Mouse (Mus musculus): ENCODE data around the gene Sarm1.

Sarm1 gene

GRCm38 (mm10) chr11:78499004-78499403, 1.4 kb upstream of the Sarm1 start, which contains the start of gene Vtn:
Gene Vtn, plus strand, starts transcription at chr11:78499091.
- H3K27me3 ChIP-seq (ENCODE audit: control insufficient read depth, insufficient read depth, low read length, poor library complexity, severe bottlenecking), result no peaks in the 10 kb centered on the region
- H3K36me3 ChIP-seq (ENCODE audit: control insufficient read depth, insufficient read depth, low read length, poor library complexity, severe bottlenecking), result no peaks in the 10 kb centered on the region
- DNase-seq (ENCODE audit: low read depth, low spot score), result no peak

GRCm38 (mm10) chr11:78497071-78497541, 448 bp downstream of the Sarm1 start:
- no peaks in the 10 kb centered on the region for H3K27me3 ChIP-seq (ENCODE audit: control insufficient read depth, insufficient read depth, low read length, poor library complexity, severe bottlenecking)
- peak; percentile 30 for DNase-seq (ENCODE audit: low read depth, low spot score)

GRCm38 (mm10) chr11:78495904-78496303, 1.6 kb downstream of the Sarm1 start:
- DNase-seq (ENCODE audit: low read depth, low spot score), result peak; percentile 50
- H3K27me3 ChIP-seq (ENCODE audit: control insufficient read depth, insufficient read depth, low read length, poor library complexity, severe bottlenecking), result no peaks in the 10 kb centered on the region
- no peaks in the 10 kb centered on the region for H3K36me3 ChIP-seq (ENCODE audit: control insufficient read depth, insufficient read depth, low read length, poor library complexity, severe bottlenecking)

More at GRCm38 (mm10) chr11:78497071-78497541, 448 bp downstream of the Sarm1 start:
- H3K36me3 ChIP-seq (ENCODE audit: control insufficient read depth, insufficient read depth, low read length, poor library complexity, severe bottlenecking), result no peaks in the 10 kb centered on the region

GRCm38 (mm10) chr11:78490781-78491241, 6.7 kb downstream of the Sarm1 start:
- Histone ChIP-seq H3K27me3 (ENCODE audit: control insufficient read depth, insufficient read depth, low read length, poor library complexity, severe bottlenecking) (no peaks in the 10 kb centered on the region), H3K36me3 (ENCODE audit: control insufficient read depth, insufficient read depth, low read length, poor library complexity, severe bottlenecking) (no peaks in the 10 kb centered on the region)
- DNase-seq (ENCODE audit: low read depth, low spot score), result no peak

- H3K36me3 ChIP-seq (ENCODE audit: control insufficient read depth, insufficient read depth, low read length, poor library complexity, severe bottlenecking), result no peaks in the 10 kb centered on the region; the same call in 1 of the 2 replicates
- DNase-seq (ENCODE audit: low read depth, low spot score), result peak; percentile 70
- no peaks in the 10 kb centered on the region for H3K27me3 ChIP-seq (ENCODE audit: control insufficient read depth, insufficient read depth, low read length, poor library complexity, severe bottlenecking)
Observed at GRCm38 (mm10) chr11:78488168-78488567, 9.4 kb downstream of the Sarm1 start.

GRCm38 (mm10) chr11:78483639-78484038, 13.9 kb downstream of the Sarm1 start:
- no peaks in the 10 kb centered on the region; the same call in 1 of the 2 replicates for H3K36me3 ChIP-seq (ENCODE audit: control insufficient read depth, insufficient read depth, low read length, poor library complexity, severe bottlenecking)
- H3K27me3 ChIP-seq (ENCODE audit: control insufficient read depth, insufficient read depth, low read length, poor library complexity, severe bottlenecking), result no peaks in the 10 kb centered on the region
- DNase-seq (ENCODE audit: low read depth, low spot score), result no peak

- no peaks in the 10 kb centered on the region for H3K27me3 ChIP-seq (ENCODE audit: control insufficient read depth, insufficient read depth, low read length, poor library complexity, severe bottlenecking)
Observed at GRCm38 (mm10) chr11:78475289-78475688, 22.3 kb downstream of the Sarm1 start.

GRCm38 (mm10) chr11:78471326-78472103, 26.0 kb downstream of the Sarm1 start:
- no peak for DNase-seq (ENCODE audit: low read depth, low spot score)
- H3K27me3 ChIP-seq (ENCODE audit: control insufficient read depth, insufficient read depth, low read length, poor library complexity, severe bottlenecking), result no peaks in the 10 kb centered on the region
- no peaks in the 10 kb centered on the region for H3K36me3 ChIP-seq (ENCODE audit: control insufficient read depth, insufficient read depth, low read length, poor library complexity, severe bottlenecking)

More at GRCm38 (mm10) chr11:78475289-78475688, 22.3 kb downstream of the Sarm1 start:
- no peak for DNase-seq (ENCODE audit: low read depth, low spot score)
- H3K36me3 ChIP-seq (ENCODE audit: control insufficient read depth, insufficient read depth, low read length, poor library complexity, severe bottlenecking), result no peaks in the 10 kb centered on the region

GRCm38 (mm10) chr11:78467932-78468331, 29.6 kb downstream of the Sarm1 start:
- Histone ChIP-seq H3K36me3 (ENCODE audit: control insufficient read depth, insufficient read depth, low read length, poor library complexity, severe bottlenecking) (no peaks in the 10 kb centered on the region), H3K27me3 (ENCODE audit: control insufficient read depth, insufficient read depth, low read length, poor library complexity, severe bottlenecking) (no peaks in the 10 kb centered on the region)
- no peak for DNase-seq (ENCODE audit: low read depth, low spot score)

- no peaks in the 10 kb centered on the region for H3K27me3 ChIP-seq (ENCODE audit: control insufficient read depth, insufficient read depth, low read length, poor library complexity, severe bottlenecking)
- no peaks in the 10 kb centered on the region for H3K36me3 ChIP-seq (ENCODE audit: control insufficient read depth, insufficient read depth, low read length, poor library complexity, severe bottlenecking)
- DNase-seq (ENCODE audit: low read depth, low spot score), result no peak
Observed at GRCm38 (mm10) chr11:78467515-78467914, 30.0 kb downstream of the Sarm1 start.

- no peak for DNase-seq (ENCODE audit: low read depth, low spot score)
- Histone ChIP-seq H3K36me3 (ENCODE audit: control insufficient read depth, insufficient read depth, low read length, poor library complexity, severe bottlenecking) (no peaks in the 10 kb centered on the region), H3K27me3 (ENCODE audit: control insufficient read depth, insufficient read depth, low read length, poor library complexity, severe bottlenecking) (no peaks in the 10 kb centered on the region)
Observed at GRCm38 (mm10) chr11:78466242-78466912, 31.2 kb downstream of the Sarm1 start.

GRCm38 (mm10) chr11:78465568-78466180, 31.9 kb downstream of the Sarm1 start, which contains the start of gene Slc46a1:
Gene Slc46a1, plus strand, starts transcription at chr11:78465697.
- Histone ChIP-seq H3K27me3 (ENCODE audit: control insufficient read depth, insufficient read depth, low read length, poor library complexity, severe bottlenecking) (no peaks in the 10 kb centered on the region), H3K36me3 (ENCODE audit: control insufficient read depth, insufficient read depth, low read length, poor library complexity, severe bottlenecking) (no peaks in the 10 kb centered on the region)
- DNase-seq (ENCODE audit: low read depth, low spot score), result peak; percentile 73

GRCm38 (mm10) chr11:78465116-78465515, 32.4 kb downstream of the Sarm1 start:
- DNase-seq (ENCODE audit: low read depth, low spot score), result no peak
- Histone ChIP-seq H3K27me3 (ENCODE audit: control insufficient read depth, insufficient read depth, low read length, poor library complexity, severe bottlenecking) (no peaks in the 10 kb centered on the region), H3K36me3 (ENCODE audit: control insufficient read depth, insufficient read depth, low read length, poor library complexity, severe bottlenecking) (no peaks in the 10 kb centered on the region)

- Histone ChIP-seq H3K27me3 (ENCODE audit: control insufficient read depth, insufficient read depth, low read length, poor library complexity, severe bottlenecking) (no peaks in the 10 kb centered on the region), H3K36me3 (ENCODE audit: control insufficient read depth, insufficient read depth, low read length, poor library complexity, severe bottlenecking) (no peaks in the 10 kb centered on the region)
- no peak for DNase-seq (ENCODE audit: low read depth, low spot score)
Observed at GRCm38 (mm10) chr11:78463286-78464036, 34.1 kb downstream of the Sarm1 start.
